Mouse (Mus musculus) gastrocnemius, postnatal 10 days (tissue): ENCODE measurements around the gene Coro6. TPM values are rescaled to one million over a fixed set of nuclear protein-coding genes. Genes with fewer than 3 reads are reported as not detected.

Experiments
- DNase-seq: peaks from one replicate; pipeline ENCODE4 v3.0.0; 2021; ENCODE audit warnings: mixed read lengths
- total RNA-seq, 2 experiments: library from RNA; stranded (reverse); gene quantifications; 2 replicates each; pipeline ENCODE4 v1.2.3; 2021

Gene Coro6
- total RNA-seq, 2 experiments from 2014 or later, result 61.7 to 67.7 TPM

GRCm38 (mm10) chr11:77464684-77465083 is 2.5 kb downstream of the Coro6 start:
- DNase-seq, result no peak

- no peak for DNase-seq
Observed at GRCm38 (mm10) chr11:77465111-77465510, 2.9 kb downstream of the Coro6 start.

- no peak for DNase-seq
Observed at GRCm38 (mm10) chr11:77466544-77466943, 4.3 kb downstream of the Coro6 start.

- DNase-seq, result peak; percentile 75
Observed at GRCm38 (mm10) chr11:77467157-77467556, 4.9 kb downstream of the Coro6 start.

GRCm38 (mm10) chr11:77467784-77468183 is 5.6 kb downstream of the Coro6 start:
- peak; percentile 83 for DNase-seq

GRCm38 (mm10) chr11:77468397-77468796 is 6.2 kb downstream of the Coro6 start:
- no peak for DNase-seq

GRCm38 (mm10) chr11:77471407-77471806 is 9.2 kb downstream of the Coro6 start:
- no peak for DNase-seq

- DNase-seq, result no peak
Observed at GRCm38 (mm10) chr11:77472775-77473174, 10.6 kb downstream of the Coro6 start.

- DNase-seq, result no peak
Observed at GRCm38 (mm10) chr11:77476216-77476615, 14.0 kb downstream of the Coro6 start.

GRCm38 (mm10) chr11:77476895-77477294 is 14.7 kb downstream of the Coro6 start:
- DNase-seq, result no peak

GRCm38 (mm10) chr11:77483043-77483442 is 20.8 kb downstream of the Coro6 start:
- peak; percentile 3 for DNase-seq

GRCm38 (mm10) chr11:77483510-77484255 is 21.5 kb downstream of the Coro6 start:
- no peak for DNase-seq

- no peak for DNase-seq
Observed at GRCm38 (mm10) chr11:77485229-77485628, 23.0 kb downstream of the Coro6 start.

GRCm38 (mm10) chr11:77486798-77487197 is 24.6 kb downstream of the Coro6 start:
- DNase-seq, result no peak

- no peak for DNase-seq
Observed at GRCm38 (mm10) chr11:77488771-77489581, 26.8 kb downstream of the Coro6 start.

GRCm38 (mm10) chr11:77489591-77490235 is 27.5 kb downstream of the Coro6 start, which contains the start of gene Ankrd13b:
Gene Ankrd13b (minus strand): TSS chr11:77489678.
- DNase-seq, result peak; percentile 74

GRCm38 (mm10) chr11:77490451-77490850 is 28.2 kb downstream of the Coro6 start:
- no peak for DNase-seq

- peak; percentile 92 for DNase-seq
Observed at GRCm38 (mm10) chr11:77491123-77491501, 28.9 kb downstream of the Coro6 start.

GRCm38 (mm10) chr11:77491502-77492291 is 29.5 kb downstream of the Coro6 start:
- DNase-seq, result peak; percentile 71

- no peak for DNase-seq
Observed at GRCm38 (mm10) chr11:77492311-77492871, 30.2 kb downstream of the Coro6 start.

GRCm38 (mm10) chr11:77492911-77493332 is 30.7 kb downstream of the Coro6 start:
- peak; percentile 93 for DNase-seq
